Mouse (Mus musculus): ENCODE results near the gene Cped1. TPM values are rescaled to one million over a fixed set of nuclear protein-coding genes. Genes with fewer than 3 reads are reported as not detected.
A peak's percentile ranks its signal among the peaks of the same experiment; 100 is the strongest.
"Not testable (repeated sequence)": the region's sequence is repeated elsewhere in the genome, so short reads cannot be mapped to it uniquely, and the experiment has no call there.

The Cped1 gene
- total and polyA plus RNA-seq, 3 experiments = 7.1 to 51.7 (median 38.2) TPM

DNA sequence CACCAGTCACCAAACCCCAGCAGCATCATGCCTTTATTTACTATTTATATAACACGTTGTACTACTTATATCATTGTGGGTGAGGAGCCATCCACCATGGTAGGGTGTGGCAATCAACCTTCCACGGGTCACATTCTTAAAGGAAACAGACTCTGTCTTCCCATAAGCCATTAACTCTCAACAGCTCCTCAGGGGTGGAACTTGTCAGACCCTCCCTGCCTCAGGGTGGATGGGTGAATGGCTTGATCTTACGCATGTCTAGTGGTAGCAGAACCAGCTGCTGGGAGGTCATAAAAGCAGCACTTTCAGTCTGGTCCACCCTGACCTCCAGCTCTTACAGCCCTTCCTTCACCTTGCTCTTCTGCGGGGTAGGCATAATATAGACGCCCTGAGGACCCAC is 100.3 kb downstream of the Cped1 start:
- DNase-seq = no peak

DNA sequence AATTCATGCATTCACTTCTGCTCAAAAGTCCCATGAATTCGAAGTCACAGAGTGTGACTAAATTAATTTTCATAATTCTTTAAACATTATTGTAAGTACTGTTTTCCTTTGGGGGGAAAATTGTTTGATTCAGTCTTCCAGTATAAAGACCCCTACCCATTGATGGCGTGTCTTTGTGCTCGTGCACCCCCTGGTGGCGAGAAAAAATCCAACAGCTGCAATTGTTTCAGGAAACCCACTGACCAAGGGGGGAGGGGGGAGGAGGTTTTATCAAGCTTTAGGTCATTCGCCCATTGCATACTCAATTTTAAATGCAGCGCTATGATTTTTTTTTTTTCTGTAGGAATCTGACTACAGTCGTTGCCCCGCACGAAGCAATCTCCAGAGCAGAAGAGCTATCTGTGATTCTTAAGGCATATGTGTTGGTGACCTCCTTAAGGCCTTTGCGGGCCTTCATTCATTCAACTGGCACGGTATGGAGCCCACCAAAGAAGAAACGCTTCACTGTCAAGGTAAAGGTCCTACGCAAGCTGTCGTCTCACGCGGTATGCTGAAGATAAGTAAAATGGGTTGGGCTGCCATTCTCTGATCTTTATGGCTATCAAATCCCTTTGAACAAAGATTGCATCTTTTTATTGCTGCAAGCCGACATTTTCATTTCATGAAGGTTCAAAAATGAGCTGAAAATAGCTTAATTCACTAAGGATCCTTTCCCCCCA is 102.8 kb downstream of the Cped1 start:
- DNase-seq = peak; percentile 46

DNA sequence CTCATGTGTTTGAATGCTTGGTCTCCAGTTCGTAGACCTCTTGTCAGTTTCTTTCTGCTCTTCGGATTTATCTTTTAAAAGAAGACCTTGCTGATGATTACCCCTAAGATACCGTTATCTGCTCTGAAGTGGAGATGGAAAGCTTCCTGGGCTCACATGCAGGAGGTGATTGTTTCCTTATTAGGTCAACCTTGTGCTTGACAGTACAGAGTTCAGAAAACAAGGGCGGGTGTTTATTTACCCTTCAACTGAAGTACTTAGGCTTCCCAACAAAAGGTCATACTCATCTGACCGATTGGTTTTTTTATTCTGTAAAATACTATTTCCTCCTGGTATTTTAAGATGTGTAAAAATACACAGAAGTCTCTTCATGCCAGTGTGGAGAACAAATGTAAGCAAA is 106.1 kb downstream of the Cped1 start:
- DNase-seq = no peak

- DNase-seq = no peak
Observed at GRCm38 (mm10) chr6:22093792-22094191, 108.1 kb downstream of the Cped1 start.

GRCm38 (mm10) chr6:22097709-22098108 is 112.0 kb downstream of the Cped1 start:
- peak; percentile 21 for DNase-seq

DNA sequence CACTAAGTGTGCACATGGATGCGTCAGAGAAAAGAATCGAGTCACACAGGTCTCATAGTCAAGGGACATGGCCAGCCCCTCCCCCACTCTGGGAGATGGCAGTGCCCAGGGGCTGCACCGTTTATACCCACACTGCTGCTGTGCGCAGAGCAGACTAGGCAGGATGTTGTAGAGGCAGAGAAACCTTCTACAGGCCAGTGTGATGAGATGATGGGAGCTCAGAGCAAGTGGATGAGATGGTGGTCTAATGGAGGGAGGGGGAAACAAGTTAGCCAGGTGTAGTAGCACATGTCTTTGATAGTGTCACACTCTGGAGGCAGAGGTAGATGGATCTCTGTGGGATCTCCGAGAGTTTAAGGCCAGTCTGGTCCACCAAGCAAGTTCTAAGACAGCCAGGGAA is 114.1 kb downstream of the Cped1 start:
- DNase-seq = no peak

- no peak for DNase-seq
Observed at GRCm38 (mm10) chr6:22101939-22102338, 116.2 kb downstream of the Cped1 start.

- DNase-seq = no peak
Observed at GRCm38 (mm10) chr6:22102752-22103151, 117.0 kb downstream of the Cped1 start.

GRCm38 (mm10) chr6:22103713-22104112 is 118.0 kb downstream of the Cped1 start:
- no peak for DNase-seq

DNA sequence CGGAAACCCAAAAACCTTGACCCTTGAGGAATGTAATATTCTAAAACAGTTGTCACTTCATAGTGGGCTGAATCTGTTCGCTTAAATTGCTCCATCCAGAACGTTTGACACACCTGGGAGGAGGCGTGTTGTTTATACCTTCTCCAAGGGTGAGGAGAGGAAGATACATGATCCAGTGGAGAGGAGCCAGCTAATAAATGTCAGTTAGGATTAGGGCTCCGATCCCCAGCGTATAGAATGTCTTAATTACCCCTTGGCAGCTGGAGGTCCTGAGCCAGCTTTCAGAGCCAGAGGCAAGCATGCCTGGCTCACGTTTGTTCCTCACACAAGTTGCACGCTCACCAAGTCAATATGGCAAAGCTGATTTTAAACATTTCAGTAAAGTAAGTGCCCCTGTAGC is 118.5 kb downstream of the Cped1 start:
- no peak for DNase-seq

DNA sequence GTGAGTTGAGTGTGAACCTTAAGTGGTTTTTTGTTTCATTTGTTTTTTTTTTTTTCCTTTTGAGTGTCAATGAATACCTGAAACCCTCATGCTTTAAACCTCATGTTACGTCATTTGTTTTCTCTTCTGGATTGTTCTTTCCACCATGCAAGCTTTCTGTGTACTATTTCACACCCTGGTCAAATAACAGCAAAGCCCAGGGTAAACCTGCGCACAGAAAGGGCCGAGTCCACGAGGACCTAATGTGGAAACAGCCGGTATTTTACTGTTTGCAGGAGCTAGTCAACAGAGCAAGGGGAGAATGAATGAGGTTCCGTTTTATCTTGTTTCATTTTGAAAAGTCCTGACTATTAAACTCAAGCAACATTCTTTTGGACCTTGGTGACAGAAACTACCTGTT is 128.4 kb downstream of the Cped1 start:
- no peak for DNase-seq

GRCm38 (mm10) chr6:22116679-22117078 is 131.0 kb downstream of the Cped1 start:
- no peak for DNase-seq

GRCm38 (mm10) chr6:22122080-22122479 is 136.4 kb downstream of the Cped1 start:
- DNase-seq = peak; percentile 52

- DNase-seq = no peak
Observed at GRCm38 (mm10) chr6:22122693-22123092, 137.0 kb downstream of the Cped1 start.

- no peak for DNase-seq
Observed at GRCm38 (mm10) chr6:22123332-22123731, 137.6 kb downstream of the Cped1 start.

DNA sequence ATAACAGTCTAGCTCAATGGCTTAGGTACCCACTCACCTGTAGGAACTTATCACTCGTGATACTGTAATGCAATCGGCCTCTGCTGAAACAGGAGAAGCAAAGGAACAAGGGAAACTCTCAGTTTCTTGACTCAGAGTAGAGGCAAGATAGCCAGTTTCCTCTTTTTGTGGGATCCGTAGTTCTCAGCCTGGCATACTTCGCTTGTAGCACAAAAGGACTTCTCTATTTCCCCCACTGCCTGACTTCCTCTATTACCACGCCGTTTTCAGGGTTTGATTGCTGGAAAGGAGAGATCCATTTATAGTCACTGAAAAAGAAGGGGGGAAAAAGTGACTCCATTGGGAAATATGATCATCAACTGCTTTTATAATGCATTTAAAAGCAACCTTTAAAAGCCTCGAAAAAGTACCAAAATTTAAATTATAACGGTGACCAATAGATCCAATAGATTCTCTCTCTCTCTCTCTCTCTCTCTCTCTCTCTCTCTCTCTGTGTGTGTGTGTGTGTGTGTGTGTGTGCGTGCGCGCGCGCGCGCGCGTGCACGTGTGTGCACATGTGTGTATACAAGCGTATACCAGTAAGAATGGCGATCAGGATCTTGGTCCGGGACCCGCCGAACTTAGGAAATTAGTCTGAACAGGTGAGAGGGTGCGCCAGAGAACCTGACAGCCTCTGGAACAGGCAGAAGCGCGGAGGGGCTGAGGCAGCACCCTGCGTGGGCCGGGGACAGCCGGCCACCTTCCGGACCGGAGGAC is 139.0 kb downstream of the Cped1 start:
- not testable (repeated sequence) for DNase-seq

- DNase-seq = no peak
Observed at GRCm38 (mm10) chr6:22135038-22135631, 149.4 kb downstream of the Cped1 start.

- no peak for DNase-seq
Observed at GRCm38 (mm10) chr6:22136805-22137204, 151.1 kb downstream of the Cped1 start.

GRCm38 (mm10) chr6:22140786-22141185 is 155.1 kb downstream of the Cped1 start:
- no peak for DNase-seq

GRCm38 (mm10) chr6:22147236-22147635 is 161.5 kb downstream of the Cped1 start:
- DNase-seq = no peak

GRCm38 (mm10) chr6:22148511-22148910 is 162.8 kb downstream of the Cped1 start:
- no peak for DNase-seq

GRCm38 (mm10) chr6:22157461-22157860 is 171.7 kb downstream of the Cped1 start:
- peak; percentile 15 for DNase-seq

- DNase-seq = no peak
Observed at GRCm38 (mm10) chr6:22161944-22162343, 176.2 kb downstream of the Cped1 start.

Measured in adrenal gland, adult 2 months (tissue).